Mouse (Mus musculus) heart, adult 11 months (tissue): ENCODE measurements around the gene Ryr2.

Experiments
- DNase-seq: peaks from one replicate; pipeline ENCODE4 v3.0.0; 2022

The Ryr2 gene

GRCm38 (mm10) chr13:12093146-12093545 lies 13.6 kb downstream of the Ryr2 start:
- no peak for DNase-seq

GRCm38 (mm10) chr13:12092379-12093107 lies 14.2 kb downstream of the Ryr2 start:
- no peak for DNase-seq

GRCm38 (mm10) chr13:12084112-12084475 lies 22.7 kb downstream of the Ryr2 start:
- DNase-seq = no peak

GRCm38 (mm10) chr13:12083443-12084111 lies 23.2 kb downstream of the Ryr2 start:
- DNase-seq = no peak

GRCm38 (mm10) chr13:12080590-12080989 lies 26.2 kb downstream of the Ryr2 start:
- DNase-seq = no peak

- DNase-seq = no peak
These were observed 27.2 kb downstream of the Ryr2 start for GRCm38 (mm10) chr13:12079536-12079935.

GRCm38 (mm10) chr13:12074897-12075296 lies 31.8 kb downstream of the Ryr2 start:
- DNase-seq = no peak

GRCm38 (mm10) chr13:12072571-12072970 lies 34.2 kb downstream of the Ryr2 start:
- no peak for DNase-seq

GRCm38 (mm10) chr13:12072112-12072511 lies 34.6 kb downstream of the Ryr2 start:
- DNase-seq = no peak

GRCm38 (mm10) chr13:12070157-12071129 lies 36.3 kb downstream of the Ryr2 start:
- DNase-seq = peak; percentile 92

GRCm38 (mm10) chr13:12064576-12064975 lies 42.2 kb downstream of the Ryr2 start:
- DNase-seq = no peak

- no peak for DNase-seq
These were observed 43.2 kb downstream of the Ryr2 start for GRCm38 (mm10) chr13:12063561-12063960.

GRCm38 (mm10) chr13:12057357-12057771 lies 49.4 kb downstream of the Ryr2 start:
- DNase-seq = no peak

- DNase-seq = no peak
These were observed 50.8 kb downstream of the Ryr2 start for GRCm38 (mm10) chr13:12055913-12056312.

GRCm38 (mm10) chr13:12053910-12054309 lies 52.8 kb downstream of the Ryr2 start:
- DNase-seq = no peak

GRCm38 (mm10) chr13:12050809-12051208 lies 55.9 kb downstream of the Ryr2 start:
- no peak for DNase-seq

- DNase-seq = no peak
These were observed 59.7 kb downstream of the Ryr2 start for GRCm38 (mm10) chr13:12047059-12047458.

- DNase-seq = peak; percentile 66
These were observed 62.0 kb downstream of the Ryr2 start for GRCm38 (mm10) chr13:12044751-12045150.

- peak; percentile 85 for DNase-seq
These were observed 63.8 kb downstream of the Ryr2 start for GRCm38 (mm10) chr13:12042891-12043491.

GRCm38 (mm10) chr13:12039967-12040366 lies 66.8 kb downstream of the Ryr2 start:
- no peak for DNase-seq

- peak; percentile 80 for DNase-seq
These were observed 68.1 kb downstream of the Ryr2 start for GRCm38 (mm10) chr13:12038676-12039075.

GRCm38 (mm10) chr13:12037241-12037640 lies 69.5 kb downstream of the Ryr2 start:
- peak; percentile 64 for DNase-seq

GRCm38 (mm10) chr13:12036834-12037233 lies 69.9 kb downstream of the Ryr2 start:
- peak; percentile 75 for DNase-seq
